Mouse (Mus musculus) forebrain, embryonic 16.5 days (tissue): ENCODE data around the gene Sorcs1. TPM values are rescaled to one million over a fixed set of nuclear protein-coding genes. Genes with fewer than 3 reads are reported as not detected.
A peak's percentile ranks its signal among the peaks of the same experiment; 100 is the strongest.

Experiments used
- ATAC-seq: fragments of 200-750 bp; cut with Nextera tagmentation; 2 replicates; pipeline ENCODE4 v1.8.0; 2017; ENCODE audit warnings: mild to moderate bottlenecking, moderate library complexity
- H3K27ac ChIP-seq: fragments of 300-500 bp; sonication (generic); 2 replicates; pipeline ENCODE4 v1.5.1; 2014; ENCODE audit warnings: low read length, control low read depth
- H3K27me3 ChIP-seq: fragments of 300-500 bp; sonication (generic); replicated peaks from 2 replicates; pipeline ENCODE4 v1.6.1; 2014; ENCODE audit warnings: low read length; ENCODE audit not compliant: control insufficient read depth, insufficient read depth
- H3K36me3 ChIP-seq: fragments of 300-500 bp; sonication (generic); 2 replicates; pipeline ENCODE4 v1.6.1; 2014; ENCODE audit not compliant: control insufficient read depth, insufficient read depth
- H3K4me1 ChIP-seq: fragments of 300-500 bp; sonication (generic); replicated peaks from 2 replicates; pipeline ENCODE4 v1.6.1; 2014; ENCODE audit warnings: low read length; ENCODE audit not compliant: control insufficient read depth, insufficient read depth
- H3K4me2 ChIP-seq: fragments of 300-500 bp; sonication (generic); 2 replicates; pipeline ENCODE4 v1.6.1; 2014; ENCODE audit warnings: mild to moderate bottlenecking, low read length, control low read depth
- H3K4me3 ChIP-seq: fragments of 300-500 bp; sonication (generic); replicated peaks from 2 replicates; pipeline ENCODE4 v1.5.1; 2014; ENCODE audit warnings: mild to moderate bottlenecking, low read length, control low read depth
- H3K9ac ChIP-seq: fragments of 300-500 bp; sonication (generic); replicated peaks from 2 replicates; pipeline ENCODE4 v1.6.1; 2014; ENCODE audit warnings: low read depth, low read length, control low read depth
- H3K9me3 ChIP-seq: fragments of 300-500 bp; sonication (generic); 2 replicates; pipeline ENCODE4 v1.6.1; 2016; ENCODE audit warnings: low read length; ENCODE audit not compliant: control insufficient read depth
- WGBS: fragments of 180-500 bp; shearing (Covaris S2); extraction: QIAGEN DNeasy Blood & Tissue Kit; methylation state at CpG from one replicate; pipeline ENCODE4 v1.1.7; 2014; 5-methylcytosine and 5-hydroxymethylcytosine counted together
- polyA plus RNA-seq: library from polyadenylated mRNA; unstranded; fragments of >200 nt; fragmentation: Nextera tagmentation; extraction: Ambion mirVana; gene quantifications from 2 replicates; pipeline ENCODE4 v1.2.1, GENCODE M21; 2015

The Sorcs1 gene
- polyA plus RNA-seq, 1 experiment from 2014 or later: 10.5 TPM

DNA sequence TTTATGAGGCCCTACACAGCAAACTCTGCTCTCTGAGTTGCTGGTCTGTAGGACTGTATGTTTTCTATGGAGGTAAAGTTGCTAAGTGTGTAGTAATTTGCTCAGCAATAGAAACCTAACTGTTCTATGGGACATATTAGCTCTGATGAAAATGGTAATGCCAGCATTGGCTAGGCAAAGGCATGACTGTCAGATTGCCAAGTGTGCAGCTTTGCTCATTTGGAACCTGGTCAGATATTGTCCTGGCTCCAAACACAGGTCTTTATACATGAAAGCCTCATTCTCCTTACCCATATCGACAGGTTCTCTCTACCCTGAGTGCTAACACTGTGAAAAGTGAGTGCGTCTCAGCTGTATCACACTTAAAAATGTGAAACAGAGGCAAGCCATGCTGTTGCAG is 280.1 kb downstream of the Sorcs1 start:
- ATAC-seq: no peak
- Histone ChIP-seq H3K4me3 (no peak overlapping the region), H3K27me3 (no peaks in the 10 kb centered on the region), H3K9ac (no peak overlapping the region), H3K27ac (no peak overlapping the region), H3K4me2 (no peak overlapping the region), H3K9me3 (no peaks in the 10 kb centered on the region), H3K36me3 (no peaks in the 10 kb centered on the region), H3K4me1 (no peaks in the 10 kb centered on the region)
- 61% methylated on average over 2 of the region's 2 CpGs for WGBS

DNA sequence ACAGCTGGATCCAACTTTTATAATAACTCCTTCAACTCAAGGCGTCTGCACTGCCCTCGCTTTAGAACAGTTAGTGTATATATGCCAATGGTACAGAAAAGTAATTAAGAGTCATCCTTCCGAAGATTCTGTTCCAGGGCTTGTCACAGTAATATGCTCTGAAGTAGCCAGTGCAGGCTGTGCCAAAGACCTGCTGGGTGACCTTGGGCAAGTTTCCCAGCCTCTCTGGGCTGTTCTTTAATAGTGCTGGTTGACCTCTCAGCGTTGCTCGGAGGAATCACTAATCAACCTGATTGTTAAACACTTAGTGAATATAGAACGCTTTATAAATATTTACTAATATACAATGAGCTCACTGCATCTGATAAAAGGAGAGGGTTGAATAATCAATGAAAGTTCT is 282.7 kb downstream of the Sorcs1 start:
- no peak overlapping the region for H3K27ac ChIP-seq

DNA sequence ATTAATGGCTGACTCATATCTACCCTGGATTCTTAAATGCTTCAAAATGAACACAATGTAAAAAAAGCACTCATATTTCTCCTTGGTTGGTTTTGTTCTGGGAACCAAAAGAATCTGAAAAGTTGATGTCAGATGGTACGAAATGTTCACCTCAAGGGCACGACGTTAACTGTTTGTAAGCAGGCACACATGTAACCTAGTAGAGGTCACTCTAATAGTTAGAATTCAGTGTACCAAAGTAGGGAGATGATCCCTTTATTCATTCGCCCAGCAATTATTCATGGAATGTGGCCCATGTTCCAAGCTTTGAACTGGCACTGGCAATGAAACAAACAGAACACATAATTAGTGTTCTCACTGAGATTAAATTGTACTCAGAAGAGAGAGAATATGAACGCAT is 284.3 kb downstream of the Sorcs1 start:
- H3K27me3 ChIP-seq: no peaks in the 10 kb centered on the region
- no peak overlapping the region for H3K4me3 ChIP-seq
- H3K36me3 ChIP-seq: no peaks in the 10 kb centered on the region
- no peak overlapping the region for H3K27ac ChIP-seq
- ATAC-seq: no peak
- no peaks in the 10 kb centered on the region for H3K9me3 ChIP-seq
- H3K9ac ChIP-seq: no peak overlapping the region
- H3K4me1 ChIP-seq: no peaks in the 10 kb centered on the region
- 61% methylated on average over 5 of the region's 5 CpGs for WGBS
- no peak overlapping the region for H3K4me2 ChIP-seq

More for the DNA sequence above, 282.7 kb downstream of the Sorcs1 start:
- H3K4me2 ChIP-seq: no peak overlapping the region
- ATAC-seq: no peak
- no peak overlapping the region for H3K4me3 ChIP-seq
- no peaks in the 10 kb centered on the region for H3K27me3 ChIP-seq
- 66% methylated on average over 6 of the region's 6 CpGs for WGBS
- no peaks in the 10 kb centered on the region for H3K9me3 ChIP-seq
- H3K36me3 ChIP-seq: no peaks in the 10 kb centered on the region
- H3K9ac ChIP-seq: no peak overlapping the region
- no peaks in the 10 kb centered on the region for H3K4me1 ChIP-seq

DNA sequence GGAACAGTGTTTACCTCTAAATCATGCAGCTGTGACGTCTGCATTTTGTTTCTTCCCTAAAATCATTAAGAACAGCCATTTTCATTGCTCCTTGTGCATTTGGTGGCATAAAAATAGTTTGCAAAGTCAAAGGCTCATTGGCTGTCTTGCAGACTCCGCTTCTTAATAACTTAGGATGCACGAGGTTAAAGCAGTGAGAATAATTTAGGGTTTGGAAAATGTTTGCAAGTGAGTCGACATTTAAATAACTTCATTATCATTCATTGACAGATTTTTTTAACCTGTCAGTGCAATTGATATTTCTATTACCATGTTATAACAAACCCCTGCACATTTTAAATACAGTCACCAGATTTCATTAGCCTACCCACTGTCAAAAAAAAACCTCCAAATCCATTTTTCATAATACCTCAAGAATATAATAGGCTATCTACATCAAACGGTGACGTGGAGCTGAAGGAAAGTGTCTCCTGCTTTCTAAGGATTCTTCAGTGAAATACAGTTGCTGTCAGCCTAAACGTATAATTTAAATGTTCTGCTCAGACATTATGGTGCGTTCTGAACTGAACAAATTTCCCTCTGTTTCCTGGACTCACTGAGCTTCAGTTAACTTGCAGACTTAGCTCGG is 288.4 kb downstream of the Sorcs1 start:
- Histone ChIP-seq H3K9ac (no peak overlapping the region), H3K9me3 (peaks cover 2% of the 10 kb centered on the region), H3K4me2 (no peak overlapping the region), H3K4me3 (no peak overlapping the region), H3K27ac (no peak overlapping the region), H3K36me3 (no peaks in the 10 kb centered on the region), H3K4me1 (no peaks in the 10 kb centered on the region), H3K27me3 (no peaks in the 10 kb centered on the region)
- 69% methylated on average over 9 of the region's 9 CpGs for WGBS
- peak; percentile 77 for ATAC-seq

DNA sequence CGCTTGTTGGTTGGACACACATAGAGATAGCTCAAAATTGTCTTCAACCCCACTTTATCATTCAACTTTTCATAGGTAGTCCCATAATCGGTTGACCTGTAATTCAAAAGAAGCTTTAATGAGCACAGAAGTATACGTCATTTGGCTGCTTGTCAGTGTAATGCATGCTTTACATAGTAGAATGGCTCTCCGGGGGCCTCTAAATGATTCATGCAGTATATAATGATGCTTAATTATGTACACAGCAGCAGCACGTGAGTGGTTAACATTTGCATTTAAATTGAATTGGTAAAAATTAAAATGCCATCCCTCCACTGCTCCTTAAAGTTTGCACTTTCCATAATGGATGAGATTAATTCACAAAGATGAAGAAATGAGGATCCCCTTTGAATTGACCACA is 299.5 kb downstream of the Sorcs1 start:
- no peak for ATAC-seq
- Histone ChIP-seq H3K4me1 (peaks cover 17% of the 10 kb centered on the region), H3K36me3 (no peaks in the 10 kb centered on the region), H3K4me2 (no peak overlapping the region), H3K27ac (no peak overlapping the region), H3K9me3 (no peaks in the 10 kb centered on the region), H3K27me3 (no peaks in the 10 kb centered on the region), H3K9ac (no peak overlapping the region), H3K4me3 (no peak overlapping the region)
- 26% methylated on average over 5 of the region's 5 CpGs for WGBS

DNA sequence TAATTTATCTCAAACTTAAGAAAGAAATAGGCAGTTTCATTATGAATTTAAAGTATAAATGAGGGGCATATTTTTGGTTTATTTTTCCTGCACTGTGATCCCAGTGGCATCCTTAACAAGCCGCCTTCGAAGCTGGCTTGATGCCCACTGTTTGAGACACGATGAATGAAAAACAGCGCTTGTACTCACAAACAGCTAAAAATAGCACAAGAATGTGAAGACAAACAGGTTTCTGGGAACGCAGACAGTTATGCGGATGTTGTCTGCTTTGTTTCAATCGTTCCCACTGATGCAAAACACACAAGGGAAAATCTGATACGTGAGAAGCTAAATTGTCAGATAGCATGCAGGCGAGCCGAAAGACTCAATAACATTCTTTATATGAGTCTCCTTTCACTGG is 303.7 kb downstream of the Sorcs1 start:
- no peak overlapping the region for H3K9ac ChIP-seq
- WGBS: 6% methylated on average over 10 of the region's 10 CpGs
- no peak overlapping the region for H3K27ac ChIP-seq
- H3K27me3 ChIP-seq: no peaks in the 10 kb centered on the region
- peak overlapping the region; percentile 17 for H3K4me3 ChIP-seq
- peak overlapping the region; percentile 49 for H3K4me2 ChIP-seq
- H3K4me1 ChIP-seq: peaks cover 17% of the 10 kb centered on the region
- no peaks in the 10 kb centered on the region for H3K36me3 ChIP-seq
- H3K9me3 ChIP-seq: no peaks in the 10 kb centered on the region
- peak; percentile 62 for ATAC-seq

DNA sequence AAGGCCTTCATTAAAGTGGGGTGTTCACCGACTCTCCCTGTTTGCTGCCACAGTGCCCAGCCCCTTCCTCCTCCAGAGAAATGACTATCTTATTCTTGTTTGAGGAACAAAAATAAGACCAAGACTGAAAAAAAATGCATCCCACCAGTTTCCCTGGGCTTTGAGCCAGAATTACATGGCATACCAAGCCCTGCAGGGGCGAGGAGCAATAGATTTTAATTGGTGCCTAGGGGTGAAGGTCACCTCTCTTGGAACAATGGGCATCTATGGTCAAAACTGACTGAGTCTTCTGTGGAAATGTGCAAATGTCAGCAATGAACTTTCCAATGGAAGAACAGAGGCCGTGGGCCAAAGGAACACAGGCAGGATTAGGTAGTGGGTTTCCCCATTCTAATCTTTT is 312.0 kb downstream of the Sorcs1 start:
- Histone ChIP-seq H3K4me3 (no peak overlapping the region), H3K4me2 (no peak overlapping the region), H3K27me3 (no peaks in the 10 kb centered on the region), H3K9ac (no peak overlapping the region), H3K4me1 (peaks cover 3% of the 10 kb centered on the region; the same call in 1 of the 2 replicates), H3K36me3 (no peaks in the 10 kb centered on the region), H3K27ac (no peak overlapping the region), H3K9me3 (no peaks in the 10 kb centered on the region)
- ATAC-seq: no peak
- 14% methylated on average over 3 of the region's 3 CpGs for WGBS

DNA sequence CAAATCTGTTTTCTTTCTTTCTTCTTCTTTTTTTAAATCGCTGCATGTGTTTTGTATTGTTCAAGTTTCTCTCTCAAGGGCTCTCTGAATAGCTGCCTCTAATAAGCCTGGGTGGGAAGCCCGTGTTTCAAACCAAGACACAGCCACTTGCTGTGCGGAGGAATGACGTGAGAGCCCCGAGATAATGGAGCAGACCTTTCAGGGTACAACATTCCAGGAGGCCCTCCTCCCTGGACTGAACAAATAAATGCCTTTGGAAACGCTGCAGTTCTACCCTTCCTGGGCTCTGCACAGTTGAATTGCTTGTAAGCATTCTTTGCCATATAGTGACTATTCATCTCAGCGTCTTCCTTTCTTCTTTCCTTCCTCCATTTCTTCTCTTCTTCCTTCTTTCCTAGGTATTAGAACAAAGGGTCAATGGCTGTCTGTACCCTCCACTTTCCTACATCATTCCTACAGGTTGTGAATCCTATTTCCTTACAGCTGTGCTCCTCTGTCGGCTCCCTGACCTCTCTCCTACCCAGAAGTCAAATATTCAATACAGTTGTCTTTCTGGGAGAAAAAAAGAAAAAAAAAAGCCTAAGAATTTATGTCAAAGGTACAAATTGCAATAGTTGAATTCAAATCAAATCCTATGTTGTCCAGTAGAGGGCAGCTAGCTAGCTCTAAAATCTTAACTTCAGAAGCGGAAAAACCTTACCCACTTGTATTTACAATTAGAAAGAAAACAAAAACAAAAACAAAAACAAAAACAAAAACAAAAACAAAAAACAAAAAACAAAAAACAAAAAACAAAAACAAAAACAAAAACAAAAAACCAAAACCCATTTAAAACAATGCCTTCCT is 315.6 kb downstream of the Sorcs1 start:
- Histone ChIP-seq H3K4me1 (peaks cover 3% of the 10 kb centered on the region; the same call in 1 of the 2 replicates), H3K9me3 (no peaks in the 10 kb centered on the region), H3K4me2 (no peak overlapping the region), H3K36me3 (no peaks in the 10 kb centered on the region), H3K9ac (no peak overlapping the region), H3K4me3 (no peak overlapping the region), H3K27ac (no peak overlapping the region), H3K27me3 (no peaks in the 10 kb centered on the region)
- ATAC-seq: peak; percentile 94
- 6% methylated on average over 9 of the region's 9 CpGs for WGBS

DNA sequence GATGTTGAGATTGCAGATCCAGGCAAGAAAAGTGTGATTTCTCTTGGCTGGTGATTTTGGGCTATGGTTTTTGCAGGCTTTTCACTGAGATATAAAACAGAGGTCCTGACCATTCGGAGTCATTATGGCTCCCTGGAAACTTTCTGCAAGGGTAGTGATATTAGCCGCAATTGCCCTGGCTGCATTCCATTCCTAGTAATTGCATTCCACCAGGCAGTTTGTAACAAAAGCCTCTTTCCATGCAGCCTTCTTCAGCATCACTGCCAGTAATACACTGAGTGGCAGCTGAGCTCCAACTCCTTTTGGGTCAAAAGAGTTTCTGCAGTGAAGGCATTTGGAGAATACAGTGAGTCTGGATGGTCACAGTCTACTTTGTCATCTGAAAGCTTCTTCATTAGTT is 319.9 kb downstream of the Sorcs1 start:
- Histone ChIP-seq H3K4me2 (no peak overlapping the region), H3K27ac (no peak overlapping the region), H3K27me3 (no peaks in the 10 kb centered on the region), H3K9ac (no peak overlapping the region), H3K4me1 (no peaks in the 10 kb centered on the region; the same call in 1 of the 2 replicates), H3K9me3 (no peaks in the 10 kb centered on the region; the same call in 1 of the 2 replicates), H3K4me3 (no peak overlapping the region), H3K36me3 (no peaks in the 10 kb centered on the region)
- 7% methylated on average over 2 of the region's 2 CpGs for WGBS
- no peak for ATAC-seq
